Mouse (Mus musculus): ENCODE data around the gene Ccpg1os.

Gene Ccpg1os

DNA sequence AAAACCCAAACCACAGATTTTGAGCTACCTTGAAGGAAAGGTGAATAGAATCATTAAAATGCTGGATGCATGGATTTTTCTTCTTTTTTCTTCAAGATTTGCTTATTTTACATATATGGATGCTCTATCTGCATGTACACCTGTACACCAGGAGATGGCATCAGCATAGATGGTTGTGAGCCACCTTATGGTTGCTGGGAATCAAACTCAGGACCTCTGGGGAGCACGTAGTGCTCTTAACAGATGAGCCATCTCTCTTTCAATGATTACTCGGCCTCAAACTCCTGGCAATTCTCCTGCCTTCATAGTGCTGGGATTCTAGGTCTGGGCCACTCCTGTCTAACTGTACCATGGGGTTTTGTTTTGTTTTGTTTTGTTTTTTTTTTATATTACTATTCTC lies 2.1 kb downstream of the Ccpg1os start:
- DNase-seq (ENCODE audit: low spot score): no peak

DNA sequence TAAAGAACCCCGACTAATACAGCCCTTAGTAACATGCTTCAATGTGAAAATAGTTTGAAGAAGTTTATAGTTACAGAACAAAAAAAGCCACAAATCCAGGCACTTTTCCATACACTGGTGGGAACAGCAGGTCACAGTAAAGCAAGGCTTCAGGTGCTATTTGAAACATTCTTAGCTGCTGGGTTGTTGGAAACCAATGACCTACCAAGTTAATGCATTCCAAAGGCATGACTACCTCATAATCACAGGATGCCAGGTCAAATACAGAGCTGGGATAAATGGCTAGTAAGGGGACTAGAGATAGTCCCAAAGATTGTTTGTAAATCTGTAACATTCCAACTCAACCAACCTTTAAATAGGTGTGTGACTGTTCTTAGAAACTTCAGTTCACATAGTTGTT lies 9.9 kb downstream of the Ccpg1os start:
- no peak for DNase-seq (ENCODE audit: low spot score)

DNA sequence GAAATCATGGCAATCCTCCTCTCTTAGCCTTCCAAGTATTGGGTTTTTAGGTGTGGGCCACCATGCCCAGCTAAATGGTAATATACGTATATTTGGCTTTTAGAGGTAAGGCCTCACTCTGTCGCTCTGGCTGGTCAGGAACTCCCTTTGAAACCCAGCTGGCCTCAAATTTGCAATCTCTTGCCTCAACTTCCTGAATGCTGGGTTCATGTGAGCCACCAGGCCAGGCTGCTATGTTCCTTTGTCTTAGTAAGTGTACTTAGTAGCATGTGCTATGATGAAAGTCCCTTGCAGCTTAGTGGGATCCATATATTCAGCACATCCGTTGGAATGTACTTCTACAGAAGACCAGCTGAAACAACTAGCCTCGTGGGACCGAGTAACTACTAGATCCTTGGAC lies 10.4 kb downstream of the Ccpg1os start:
- no peak for DNase-seq (ENCODE audit: low spot score)

DNA sequence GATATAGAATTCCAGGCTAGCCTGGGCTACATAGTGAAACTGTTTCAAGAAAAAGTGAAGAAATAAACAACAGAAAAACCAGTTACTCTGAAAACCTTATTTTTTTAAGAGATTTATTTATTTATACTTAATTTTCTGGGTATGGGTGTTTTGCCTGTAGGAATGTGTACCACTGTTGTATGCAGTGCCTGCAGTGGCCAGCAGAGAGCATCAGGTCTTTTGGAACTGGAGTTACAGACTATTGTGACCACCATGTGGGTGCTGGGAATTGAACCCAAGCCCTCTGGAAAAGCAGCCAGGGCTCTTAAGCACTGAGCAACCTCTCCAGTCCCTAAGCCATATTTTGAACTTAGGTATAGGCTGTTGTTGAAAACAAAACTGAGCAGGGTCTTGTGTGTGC lies 12.2 kb downstream of the Ccpg1os start:
- no peak for DNase-seq (ENCODE audit: low spot score)

DNA sequence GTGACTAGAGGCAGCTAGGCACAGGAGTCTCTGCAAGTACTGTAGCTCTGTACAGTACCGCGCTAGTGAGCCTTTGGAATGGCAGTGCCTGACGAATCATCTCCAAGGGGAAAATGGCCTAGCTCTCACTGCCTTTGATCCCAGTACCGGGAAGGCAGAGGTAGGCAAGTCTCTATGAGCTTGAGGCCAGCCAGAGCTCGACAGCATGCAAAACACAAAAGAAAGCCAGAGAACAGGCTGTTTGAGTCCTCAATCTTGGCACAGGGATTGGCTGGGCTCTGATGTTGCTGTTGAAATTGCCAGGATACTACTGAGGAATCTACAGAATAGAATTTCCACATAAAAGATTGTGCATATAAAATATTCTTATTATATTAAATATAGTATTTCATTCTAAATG lies 12.7 kb downstream of the Ccpg1os start:
- DNase-seq (ENCODE audit: low spot score): no peak

DNA sequence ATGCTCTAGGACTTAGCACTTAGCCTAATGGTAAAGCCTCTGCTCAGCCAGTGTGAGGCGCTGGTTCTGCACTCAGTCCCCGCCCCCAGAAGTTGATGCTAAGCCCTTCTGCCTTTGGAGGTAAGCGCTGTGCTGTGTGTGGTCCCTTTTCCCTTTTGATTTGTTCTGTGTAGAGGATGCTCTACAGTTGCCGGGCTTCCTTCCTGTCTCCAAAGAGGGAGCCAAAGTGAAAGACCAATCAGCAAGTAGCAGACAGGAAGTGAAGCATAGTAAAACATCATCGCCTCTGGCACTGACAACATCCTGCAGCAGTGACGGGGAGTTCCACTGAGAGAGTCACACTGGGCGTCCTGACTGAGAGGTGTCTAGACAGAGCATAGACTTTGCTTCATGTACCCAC lies 15.3 kb downstream of the Ccpg1os start:
- DNase-seq (ENCODE audit: low spot score): no peak

DNA sequence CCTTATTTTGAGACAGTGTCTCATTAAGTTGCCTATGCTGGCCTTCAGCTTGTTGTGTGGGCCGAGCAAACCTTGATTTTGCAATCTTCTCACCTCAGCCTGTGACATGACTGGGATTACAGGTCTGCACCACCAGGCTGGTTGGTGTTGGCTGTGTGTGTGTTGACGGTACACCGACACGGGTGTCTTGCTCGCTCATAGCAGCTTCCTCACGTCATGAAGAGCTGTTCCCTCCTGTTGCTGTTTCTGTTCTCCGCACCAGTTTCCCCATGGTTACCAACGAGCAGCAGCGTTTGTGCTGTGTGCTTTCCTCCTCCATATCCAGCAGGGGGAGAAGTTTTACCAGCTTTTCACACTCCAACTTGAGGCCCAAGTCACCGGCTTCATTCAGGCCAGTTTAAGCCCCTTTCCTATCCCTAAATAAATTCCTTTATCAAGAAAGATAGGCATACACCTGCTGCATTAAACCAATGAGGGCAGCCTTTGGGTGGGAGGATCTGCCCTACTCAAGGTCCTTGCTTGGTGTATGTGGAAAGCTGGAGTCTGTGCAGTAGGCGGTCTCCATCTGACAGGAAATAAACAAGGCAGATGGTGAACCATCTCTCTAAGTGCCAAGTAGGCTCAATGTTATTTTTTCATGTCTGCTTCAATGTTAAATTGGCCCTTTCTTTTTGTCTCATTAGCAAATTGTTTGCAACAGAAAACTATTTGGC lies 16.7 kb downstream of the Ccpg1os start:
- peak; percentile 29 for DNase-seq (ENCODE audit: low spot score)

DNA sequence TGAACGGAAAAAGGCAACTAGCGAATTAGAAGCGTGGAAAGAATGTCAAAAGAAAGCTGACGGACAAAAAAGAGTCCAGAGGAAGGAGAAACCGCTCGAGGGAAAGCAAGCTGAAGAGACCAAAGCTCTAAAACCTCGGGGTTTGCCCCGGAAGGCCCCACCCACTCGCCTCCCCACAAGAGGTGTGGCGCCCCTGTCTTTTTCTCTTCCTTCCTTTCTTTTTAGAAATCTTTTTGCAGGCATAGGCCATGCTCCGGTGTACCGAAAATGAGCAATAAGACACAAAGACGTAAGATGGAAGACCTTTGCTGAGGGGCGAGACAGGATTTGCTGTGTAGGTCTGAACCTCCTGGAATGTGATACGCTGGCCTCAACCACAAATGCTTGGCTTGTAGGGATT lies 23.2 kb downstream of the Ccpg1os start:
- no peak for DNase-seq (ENCODE audit: low spot score)

DNA sequence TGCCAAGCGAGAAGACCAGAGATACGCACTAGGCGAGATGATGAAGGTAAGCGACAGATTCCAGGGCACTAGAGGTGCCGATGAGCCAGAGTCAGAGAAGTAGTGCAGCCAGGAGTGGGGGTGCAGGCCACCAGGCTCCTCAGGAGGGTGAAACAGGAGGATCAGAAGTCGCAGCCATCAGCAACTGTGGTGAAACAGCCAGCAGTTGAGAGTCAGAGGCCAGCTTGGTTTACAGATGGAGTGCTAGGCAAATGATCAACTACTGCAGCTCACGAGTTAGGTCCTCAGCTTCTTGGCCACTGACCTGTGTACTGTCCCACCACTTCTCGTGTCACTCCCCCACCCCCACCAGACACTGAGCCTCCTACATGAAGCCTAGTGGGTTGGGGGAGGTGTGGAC lies 23.8 kb downstream of the Ccpg1os start:
- no peak for DNase-seq (ENCODE audit: low spot score)

DNA sequence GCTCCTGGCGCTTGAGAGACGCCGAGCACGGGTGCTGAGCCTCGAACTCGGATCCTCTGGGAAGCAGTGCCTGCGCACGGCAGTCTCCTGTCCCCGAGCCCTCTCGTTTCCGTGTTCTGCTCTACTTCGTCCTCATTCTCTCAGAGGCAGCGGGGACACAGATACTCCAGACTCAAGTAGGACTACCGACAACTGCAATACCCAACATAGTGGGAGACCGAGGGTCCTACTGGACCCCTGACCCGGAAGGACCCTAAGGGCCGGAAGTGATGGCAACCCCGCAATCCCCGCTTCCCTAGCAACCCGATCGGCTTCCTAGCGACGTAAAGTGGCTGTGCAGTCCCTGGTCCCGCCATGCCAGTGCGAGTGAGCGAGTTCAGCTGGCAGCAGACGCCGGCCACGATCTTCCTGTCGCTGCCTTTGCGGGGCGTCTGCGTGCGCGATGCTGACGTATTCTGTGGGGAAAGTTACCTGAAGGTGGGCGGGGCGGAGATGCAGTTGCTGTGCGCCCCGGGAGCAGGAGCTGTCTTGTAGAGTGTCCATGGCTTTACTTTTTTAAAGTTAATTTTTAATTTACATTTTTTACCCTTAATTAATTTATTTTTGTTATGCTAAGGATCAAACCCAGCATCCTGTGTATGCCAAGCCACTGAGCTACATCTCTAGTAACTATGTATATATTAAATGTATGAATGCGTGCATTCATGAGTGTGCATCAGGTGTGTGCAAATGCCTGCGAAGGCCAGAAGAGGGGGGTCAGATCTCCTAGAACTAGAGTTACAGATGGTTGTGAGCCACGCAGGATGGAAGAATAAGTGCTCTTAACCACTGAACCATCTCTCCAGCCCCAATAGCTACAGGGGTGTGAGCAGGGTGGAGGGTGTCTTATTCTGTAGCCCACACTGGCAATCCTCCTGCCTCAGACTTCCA lies 26.4 kb downstream of the Ccpg1os start, which contains the start of the genes Dyx1c1 and Gm44503:
Gene Dyx1c1 (plus strand): TSS at position 265 of the 930 bp plus-strand sequence.
Gene Gm44503 (plus strand): TSS at position 332 of the 930 bp plus-strand sequence.
- peak; percentile 57 for DNase-seq (ENCODE audit: low spot score)

DNA sequence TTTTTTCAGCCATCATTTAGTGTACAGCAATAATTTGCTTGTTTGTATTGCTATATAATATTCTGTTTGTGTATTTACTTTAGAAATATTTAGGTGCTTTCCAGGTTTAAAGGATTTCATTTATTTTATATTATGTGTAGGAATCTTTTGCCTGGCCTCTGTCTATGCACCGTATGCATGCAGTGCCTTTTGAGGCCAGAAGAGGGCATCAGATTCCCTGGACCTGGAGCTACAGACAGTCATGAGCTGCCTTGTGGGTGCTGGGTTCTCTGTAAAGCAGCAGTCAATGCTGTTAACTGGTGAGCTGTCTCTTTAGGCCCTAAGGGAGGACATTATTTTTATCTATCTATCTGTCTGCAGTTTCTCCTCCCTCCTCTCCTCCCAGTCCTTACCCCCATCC lies 29.6 kb downstream of the Ccpg1os start:
- peak; percentile 26 for DNase-seq (ENCODE audit: low spot score)

DNA sequence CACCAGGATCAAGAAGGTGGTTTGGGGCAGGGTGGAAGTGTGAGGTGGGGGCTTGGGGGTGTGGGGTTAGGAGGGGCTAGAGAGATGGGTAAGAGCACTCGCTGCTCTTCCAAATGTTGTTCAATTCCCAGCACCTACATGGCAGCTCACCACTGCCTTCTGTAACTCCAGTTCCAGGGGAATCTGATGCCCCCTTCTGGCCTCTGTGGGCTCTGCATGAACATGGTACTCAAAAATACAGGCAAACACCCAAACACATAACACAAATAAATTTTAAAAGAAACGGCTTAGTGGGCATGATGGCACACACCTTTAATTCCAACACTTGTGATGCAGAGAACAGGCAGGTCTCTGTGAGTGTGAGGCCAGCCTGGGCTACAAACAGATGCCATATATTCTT lies 30.4 kb downstream of the Ccpg1os start:
- no peak for DNase-seq (ENCODE audit: low spot score)

DNA sequence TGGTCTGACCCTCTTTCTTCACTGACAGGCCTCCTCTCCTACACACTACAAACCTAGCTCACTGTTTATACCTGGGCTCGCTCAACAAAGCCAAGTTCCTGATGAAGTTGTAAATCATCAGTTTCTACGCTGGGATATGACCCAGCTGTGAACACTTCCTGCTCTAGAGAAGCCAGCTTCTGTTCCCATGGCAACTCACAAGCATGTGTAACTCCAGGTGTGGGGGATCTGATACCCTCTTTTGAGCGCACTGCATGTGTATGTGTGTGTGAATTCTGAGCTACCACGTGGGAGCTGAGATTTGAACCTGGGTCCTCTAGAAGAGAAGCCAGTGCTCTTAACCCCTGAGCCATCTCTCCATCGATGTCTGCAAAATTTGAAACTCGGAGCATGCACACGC lies 35.6 kb downstream of the Ccpg1os start:
- no peak for DNase-seq (ENCODE audit: low spot score)

DNA sequence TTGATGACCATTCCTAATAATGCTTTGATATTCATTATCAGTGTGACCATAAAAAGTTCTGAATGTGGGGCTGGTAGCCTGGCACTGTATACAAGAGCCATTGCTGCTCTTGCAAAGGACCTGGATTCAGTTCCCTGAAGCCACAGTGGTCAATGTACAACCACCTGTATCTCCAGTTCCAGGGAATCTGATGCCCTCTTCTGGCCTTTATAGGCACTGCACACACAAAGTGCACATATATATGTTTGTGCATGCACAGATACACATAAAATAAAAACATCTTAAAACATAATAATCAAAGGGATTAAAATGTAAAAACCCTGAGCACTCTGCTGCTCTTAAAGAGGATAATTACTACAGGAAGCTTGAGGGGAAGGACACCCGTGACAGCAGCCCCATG lies 38.2 kb downstream of the Ccpg1os start:
- DNase-seq (ENCODE audit: low spot score): no peak

DNA sequence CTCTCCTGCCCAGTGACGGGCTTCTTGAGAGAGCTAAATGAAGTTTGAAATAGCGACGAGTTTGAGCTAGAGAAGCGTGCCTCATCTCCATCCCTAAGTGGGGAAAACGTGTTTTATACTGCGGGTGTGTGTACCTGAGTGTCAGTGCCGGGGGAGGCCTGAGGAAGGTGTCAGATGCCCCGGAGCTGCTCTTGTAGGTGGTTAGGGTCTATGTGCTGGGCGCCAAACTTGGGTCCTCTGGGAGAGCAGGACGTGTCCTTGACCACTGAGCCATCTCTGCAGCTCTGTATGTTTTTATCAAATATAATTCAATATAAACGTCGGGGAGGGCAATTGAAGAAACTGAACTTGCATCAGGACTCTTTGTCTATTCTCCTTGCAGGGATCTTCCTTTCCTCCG lies 40.9 kb downstream of the Ccpg1os start:
- no peak for DNase-seq (ENCODE audit: low spot score)

DNA sequence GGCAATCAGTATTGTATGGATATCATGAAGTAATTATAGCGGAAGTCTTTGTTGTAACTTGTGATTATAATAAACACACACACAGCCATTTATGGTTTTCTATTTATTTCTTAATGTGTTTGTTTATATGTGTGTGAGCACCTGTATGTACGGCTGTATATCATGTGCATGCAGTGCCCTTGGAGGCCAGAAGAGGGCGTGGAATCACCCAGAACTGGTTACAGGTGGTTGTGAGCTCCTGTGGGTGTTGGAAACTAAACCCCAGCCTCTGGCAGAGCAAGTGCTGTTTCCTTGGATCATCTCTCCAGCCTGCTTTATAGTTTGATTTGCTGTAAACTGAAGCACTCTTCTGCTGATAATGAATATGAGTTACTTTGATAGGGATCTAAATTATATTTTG lies 41.8 kb downstream of the Ccpg1os start:
- no peak for DNase-seq (ENCODE audit: low spot score)

DNA sequence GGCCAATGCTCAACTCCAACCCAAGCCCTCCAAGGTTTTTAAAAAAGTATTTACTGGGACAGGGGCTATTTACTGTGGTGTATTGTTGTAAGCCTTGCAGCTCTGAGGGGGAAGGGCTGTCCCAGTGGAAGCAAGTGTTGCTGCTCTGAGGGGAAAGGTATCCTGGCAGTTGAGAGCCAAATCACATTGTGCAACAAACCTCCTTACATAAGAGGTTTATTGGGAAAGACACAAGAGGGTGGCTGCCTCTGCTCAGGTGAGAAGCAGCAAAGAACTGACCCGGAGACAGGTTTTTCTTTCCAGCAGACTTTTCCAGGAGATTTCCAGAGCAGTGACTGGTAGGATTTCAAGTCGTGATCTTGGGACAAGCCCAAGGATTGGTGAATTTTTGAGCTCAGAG lies 48.9 kb downstream of the Ccpg1os start:
- DNase-seq (ENCODE audit: low spot score): no peak

DNA sequence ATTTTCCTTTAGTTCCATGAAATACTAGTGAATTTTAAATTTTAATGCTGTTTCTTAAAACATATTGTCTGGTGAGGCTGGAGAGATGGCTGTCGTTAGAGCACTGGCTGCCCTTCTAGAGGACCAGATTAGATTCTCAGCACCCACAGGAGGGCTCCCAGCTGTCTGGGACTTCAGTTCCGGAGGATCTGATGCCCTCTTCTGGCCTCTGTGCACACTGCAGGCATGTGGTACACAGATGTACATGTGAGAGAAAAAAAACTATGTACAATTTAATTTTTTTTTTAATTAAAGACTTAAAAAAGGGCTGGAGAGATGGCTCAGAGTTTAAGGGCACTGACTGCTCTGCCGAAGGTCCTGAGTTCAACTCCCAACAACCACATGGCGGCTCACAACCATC lies 49.9 kb downstream of the Ccpg1os start:
- no peak for DNase-seq (ENCODE audit: low spot score)

DNA sequence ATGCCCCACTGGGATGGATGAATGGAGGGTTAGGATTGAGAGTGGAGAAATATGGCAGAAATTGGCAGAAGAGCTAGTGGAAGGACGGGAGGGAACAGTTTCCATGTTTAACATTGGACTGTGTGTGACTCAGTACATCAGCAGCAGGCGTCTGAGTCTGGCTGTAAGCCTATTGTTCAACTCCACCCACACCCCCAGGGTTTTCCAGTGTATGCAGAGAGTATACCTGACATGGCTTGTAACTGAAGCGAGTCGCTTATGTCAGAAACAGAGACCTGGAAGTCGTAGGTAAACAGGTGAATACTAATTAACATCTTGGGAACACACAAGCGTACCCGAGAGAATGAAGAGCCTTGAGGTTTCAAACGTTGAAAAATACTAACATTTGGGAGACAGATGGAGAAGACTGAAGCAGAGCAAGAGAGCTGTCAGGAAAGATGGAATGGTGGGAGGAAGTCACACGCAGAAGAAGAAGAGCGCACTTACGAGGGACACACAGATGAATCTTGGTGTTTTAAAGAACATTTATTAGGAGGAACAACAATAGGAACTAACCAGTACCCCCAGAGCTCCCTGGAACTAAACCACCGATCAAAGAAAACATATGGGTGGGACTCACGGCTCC lies 53.9 kb downstream of the Ccpg1os start:
- DNase-seq (ENCODE audit: low spot score): no peak
